Mouse (Mus musculus) MEL (cell line): ENCODE measurements around the gene Fank1. TPM values are rescaled to one million over a fixed set of nuclear protein-coding genes. Genes with fewer than 3 reads are reported as not detected.

Experiments used
- DNase-seq: peaks from one replicate; pipeline ENCODE4 v3.0.0; 2011; ENCODE audit warnings: low read depth, low spot score
- H3K27ac ChIP-seq: 2 replicates; pipeline ENCODE4 v1.5.1; 2012; ENCODE audit warnings: low read depth, mild to moderate bottlenecking, control low read depth, low read length, moderate library complexity; ENCODE audit not compliant: control insufficient read depth
- H3K27me3 ChIP-seq, 2 experiments: fragments of 150-350 bp in 1 of 2; sonication (generic) in 1 of 2; 2 replicates each; pipeline ENCODE4 v1.6.1; 2012; ENCODE audit warnings: low read length in 2 of 2, mild to moderate bottlenecking in 2 of 2, improper control_type of control experiment in 1 of 2, moderate library complexity in 1 of 2; ENCODE audit not compliant: insufficient read depth in 2 of 2, control insufficient read depth in 1 of 2
- H3K36me3 ChIP-seq, 2 experiments: 2 replicates each; pipeline ENCODE4 v1.6.1; 2012 to 2014; ENCODE audit warnings: low read length in 2 of 2, improper control_type of control experiment in 1 of 2, inconsistent platforms in 1 of 2, mild to moderate bottlenecking in 1 of 2; ENCODE audit not compliant: insufficient read depth in 2 of 2, control insufficient read depth in 1 of 2
- H3K4me1 ChIP-seq, 2 experiments: fragments of 150-350 bp in 1 of 2; sonication (generic) in 1 of 2; 2 replicates each; pipeline ENCODE4 v1.6.1; 2012; ENCODE audit warnings: low read length in 2 of 2, improper control_type of control experiment in 1 of 2, mild to moderate bottlenecking in 1 of 2; ENCODE audit not compliant: insufficient read depth in 2 of 2, control insufficient read depth in 1 of 2
- H3K4me3 ChIP-seq, 2 experiments: fragments of 150-350 bp in 1 of 2; sonication (generic) in 1 of 2; 2 replicates each; pipeline ENCODE4 v1.5.1; 2012; ENCODE audit warnings: low read depth in 2 of 2, low read length in 2 of 2, mild to moderate bottlenecking in 2 of 2, moderate library complexity in 2 of 2, control low read depth in 1 of 2, improper control_type of control experiment in 1 of 2; ENCODE audit not compliant: control insufficient read depth in 1 of 2, insufficient read depth in 1 of 2
- H3K79me2 ChIP-seq: 2 replicates; pipeline ENCODE4 v1.6.1; 2012; ENCODE audit warnings: mild to moderate bottlenecking, low read length, moderate library complexity; ENCODE audit not compliant: control insufficient read depth, poor library complexity, insufficient read depth
- H3K9ac ChIP-seq: 2 replicates; pipeline ENCODE4 v1.6.1; 2012; ENCODE audit warnings: low read depth, mild to moderate bottlenecking, control low read depth, low read length, moderate library complexity; ENCODE audit not compliant: control insufficient read depth, poor library complexity, severe bottlenecking
- H3K9me3 ChIP-seq: fragments of 150-350 bp; sonication (generic); replicated peaks from 2 replicates; pipeline ENCODE4 v1.6.1; 2012; ENCODE audit warnings: mild to moderate bottlenecking, low read length, improper control_type of control experiment, moderate library complexity; ENCODE audit not compliant: insufficient read depth
- BHLHE40 ChIP-seq: IDR thresholded peaks from 2 replicates; pipeline ENCODE4 v1.6.1; 2012; ENCODE audit warnings: low read depth, mild to moderate bottlenecking, inconsistent platforms, low read length, improper control_type of control experiment, borderline replicate concordance
- CHD2 ChIP-seq: IDR thresholded peaks from 2 replicates; pipeline ENCODE4 v1.6.1; 2011; ENCODE audit warnings: low read length, improper control_type of control experiment
- CTCF ChIP-seq, 3 experiments: IDR thresholded peaks in 2 of 3; conservative IDR thresholded peaks in 1 of 3; 2 replicates each; pipeline ENCODE4 v1.5.1; 2011 to 2012; ENCODE audit warnings: low read length in 3 of 3, low read depth in 2 of 3, mild to moderate bottlenecking in 2 of 3, improper control_type of control experiment in 1 of 3, inconsistent platforms in 1 of 3, mixed read lengths in 1 of 3, moderate library complexity in 1 of 3; ENCODE audit not compliant: control insufficient read depth in 1 of 3, insufficient read depth in 1 of 3, poor library complexity in 1 of 3, severe bottlenecking in 1 of 3
- E2F4 ChIP-seq: IDR thresholded peaks from 2 replicates; pipeline ENCODE4 v1.6.1; 2011; ENCODE audit warnings: low read depth, low read length, improper control_type of control experiment, borderline replicate concordance
- ELF1 ChIP-seq: IDR thresholded peaks from 2 replicates; pipeline ENCODE4 v1.6.1; 2014; ENCODE audit warnings: low read depth, mild to moderate bottlenecking, inconsistent platforms, low read length, improper control_type of control experiment, moderate library complexity
- EP300 ChIP-seq, 2 experiments: IDR thresholded peaks; 2 replicates each; pipeline ENCODE4 v1.6.1; 2011; ENCODE audit warnings: improper control_type of control experiment in 2 of 2, low read length in 2 of 2, low read depth in 1 of 2, mild to moderate bottlenecking in 1 of 2
- GABPA ChIP-seq: IDR thresholded peaks from 2 replicates; pipeline ENCODE4 v1.6.1; 2012; ENCODE audit warnings: low read depth, mild to moderate bottlenecking, inconsistent platforms, low read length, improper control_type of control experiment, moderate library complexity
- GATA1 ChIP-seq: IDR thresholded peaks from 2 replicates; pipeline ENCODE4 v1.6.1; 2011; ENCODE audit warnings: low read depth, low read length, improper control_type of control experiment
- KAT2A ChIP-seq: conservative IDR thresholded peaks from 2 replicates; pipeline ENCODE4 v1.6.1; 2012; ENCODE audit warnings: low read depth, low read length, improper control_type of control experiment, inconsistent platforms
- MEF2A ChIP-seq: IDR thresholded peaks from 2 replicates; pipeline ENCODE4 v1.6.1; 2014; ENCODE audit warnings: low read depth, mild to moderate bottlenecking, inconsistent platforms, low read length, improper control_type of control experiment; ENCODE audit not compliant: poor library complexity, insufficient replicate concordance, severe bottlenecking; ENCODE audit errors: extremely low read depth
- MXI1 ChIP-seq: IDR thresholded peaks from 2 replicates; pipeline ENCODE4 v1.6.1; 2011; ENCODE audit warnings: mild to moderate bottlenecking, low read depth, low read length, improper control_type of control experiment
- MYB ChIP-seq: IDR thresholded peaks from 2 replicates; pipeline ENCODE4 v1.6.1; 2011; ENCODE audit warnings: mild to moderate bottlenecking, low read depth, low read length, improper control_type of control experiment
- MYC ChIP-seq: IDR thresholded peaks from 2 replicates; pipeline ENCODE4 v1.6.1; 2011; ENCODE audit warnings: low read depth, mild to moderate bottlenecking, low read length, improper control_type of control experiment, moderate library complexity
- NELFE ChIP-seq: IDR thresholded peaks from 2 replicates; pipeline ENCODE4 v1.6.1; 2011; ENCODE audit warnings: low read depth, low read length, improper control_type of control experiment
- NRF1 ChIP-seq: IDR thresholded peaks from 2 replicates; pipeline ENCODE4 v1.6.1; 2014; ENCODE audit warnings: low read depth, mild to moderate bottlenecking, inconsistent platforms, low read length, improper control_type of control experiment, moderate library complexity; ENCODE audit not compliant: poor library complexity, insufficient read depth, severe bottlenecking
- POLR2AphosphoS2 ChIP-seq: IDR thresholded peaks from 2 replicates; pipeline ENCODE4 v1.6.1; 2011; ENCODE audit warnings: low read length, improper control_type of control experiment
- RAD21 ChIP-seq: IDR thresholded peaks from 2 replicates; pipeline ENCODE4 v1.6.1; 2011; ENCODE audit warnings: mild to moderate bottlenecking, low read depth, low read length, improper control_type of control experiment
- SIN3A ChIP-seq: IDR thresholded peaks from 2 replicates; pipeline ENCODE4 v1.6.1; 2012; ENCODE audit warnings: low read length, improper control_type of control experiment, inconsistent platforms
- SMC3 ChIP-seq: IDR thresholded peaks from 2 replicates; pipeline ENCODE4 v1.6.1; 2011; ENCODE audit warnings: low read depth, low read length, improper control_type of control experiment
- TBP ChIP-seq: IDR thresholded peaks from 2 replicates; pipeline ENCODE4 v1.8.0; 2011; ENCODE audit warnings: low read depth, low read length, improper control_type of control experiment
- UBTF ChIP-seq: IDR thresholded peaks from 2 replicates; pipeline ENCODE4 v1.6.1; 2012; ENCODE audit warnings: low read depth, mild to moderate bottlenecking, inconsistent platforms, low read length, improper control_type of control experiment, moderate library complexity, borderline replicate concordance; ENCODE audit not compliant: insufficient read depth
- USF1 ChIP-seq: IDR thresholded peaks from 2 replicates; pipeline ENCODE4 v1.6.1; 2014; ENCODE audit warnings: low read depth, mild to moderate bottlenecking, inconsistent platforms, low read length, improper control_type of control experiment, moderate library complexity
- USF2 ChIP-seq, 2 experiments: IDR thresholded peaks; 2 replicates each; pipeline ENCODE4 v1.6.1; 2011 to 2012; ENCODE audit warnings: improper control_type of control experiment in 2 of 2, low read length in 2 of 2, borderline replicate concordance in 1 of 2, inconsistent platforms in 1 of 2, low read depth in 1 of 2, mild to moderate bottlenecking in 1 of 2; ENCODE audit not compliant: insufficient read depth in 1 of 2
- ZC3H11A ChIP-seq: IDR thresholded peaks from 2 replicates; pipeline ENCODE4 v1.6.1; 2012; ENCODE audit warnings: low read depth, mild to moderate bottlenecking, inconsistent platforms, low read length, improper control_type of control experiment
- ZKSCAN1 ChIP-seq: IDR thresholded peaks from 2 replicates; pipeline ENCODE4 v1.6.1; 2012; ENCODE audit warnings: low read depth, mild to moderate bottlenecking, inconsistent platforms, low read length, improper control_type of control experiment, moderate library complexity
- ZMIZ1 ChIP-seq: IDR thresholded peaks from 2 replicates; pipeline ENCODE4 v1.6.1; 2012; ENCODE audit warnings: low read depth, mild to moderate bottlenecking, inconsistent platforms, low read length, improper control_type of control experiment, moderate library complexity
- polyA plus RNA-seq, 2 experiments: library from polyadenylated mRNA; stranded (reverse) in 1 of 2; unstranded in 1 of 2; fragments of >175 nt in 1 of 2; fragments of >200 nt in 1 of 2; gene quantifications; 2 replicates each; pipeline versions ENCODE4 v1.2.1 to v1.2.4; 2012; ENCODE audit warnings: low replicate concordance in 2 of 2, low read depth in 1 of 2; ENCODE audit not compliant: insufficient read length in 2 of 2, insufficient read depth in 1 of 2, missing spikeins in 1 of 2
- total RNA-seq: library from RNA; depleted of rRNA; stranded (reverse); fragments of 300-350 nt; gene quantifications from 2 replicates; pipeline ENCODE4 v1.2.3, GENCODE M21; 2012

Fank1 gene
- total and polyA plus RNA-seq, 3 experiments: 0.17 to 1.8 TPM; not detected in 1

DNA sequence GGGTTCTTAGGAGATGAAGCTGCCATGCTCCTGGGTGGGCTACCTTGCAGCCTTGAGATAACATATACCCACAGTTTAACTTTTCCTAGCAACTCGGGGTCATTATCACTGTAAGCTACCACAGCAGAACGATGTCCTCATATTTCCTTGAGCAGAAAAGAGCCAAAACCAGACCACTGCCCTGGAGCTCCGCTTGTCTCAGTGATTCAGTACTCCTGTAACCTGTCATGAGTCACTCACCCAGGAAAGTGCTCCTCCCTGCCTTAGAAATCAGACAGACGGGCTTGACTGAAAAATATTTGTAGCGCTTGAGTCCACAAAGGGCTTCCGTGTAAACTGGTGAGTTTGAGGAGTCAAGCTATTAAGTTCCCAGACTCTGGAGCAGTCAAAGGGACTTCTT, 14.0 kb upstream of the Fank1 start:
- Histone ChIP-seq H3K27ac (no peak overlapping the region), H3K4me3 (no peak overlapping the region), H3K36me3 (no peaks in the 10 kb centered on the region), H3K4me1 (no peaks in the 10 kb centered on the region), H3K27me3 (no peaks in the 10 kb centered on the region), H3K79me2 (no peaks in the 10 kb centered on the region), H3K9ac (no peak overlapping the region), H3K9me3 (no peaks in the 10 kb centered on the region)
- no peak for DNase-seq
- TF ChIP-seq SMC3 (no peak), E2F4 (no peak), KAT2A (no peak), MXI1 (no peak), ZC3H11A (no peak), POLR2AphosphoS2 (no peak), ZMIZ1 (no peak), ELF1 (no peak), GATA1 (no peak), USF2 (IDR thresholded peaks at IDR 0.05; ENCODE audit: borderline replicate concordance in 1 of 2, insufficient read depth in 1 of 2, low read depth in 1 of 2, low read length in 2 of 2) (no peak)

DNA sequence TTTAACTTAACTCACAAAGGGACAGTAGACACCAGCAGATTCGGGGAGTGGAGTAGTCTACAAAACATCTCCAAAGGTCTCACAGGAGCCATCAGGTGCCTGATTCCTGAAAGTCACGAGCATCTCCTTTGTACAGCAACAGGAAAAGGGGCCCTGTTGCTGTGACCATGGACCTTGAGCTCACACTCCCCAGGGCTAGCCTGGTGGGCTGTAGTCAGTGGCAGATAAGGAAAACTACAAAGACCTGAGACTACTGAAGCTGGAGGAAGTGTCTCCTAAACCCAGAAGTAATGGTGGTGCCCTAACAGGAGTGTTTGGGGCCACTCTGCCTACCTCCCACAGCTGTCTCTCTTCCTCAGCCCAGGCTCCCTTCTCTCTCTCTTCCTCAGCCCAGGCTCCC, 12.2 kb upstream of the Fank1 start:
- Histone ChIP-seq H3K4me1 (no peaks in the 10 kb centered on the region), H3K27ac (no peak overlapping the region), H3K4me3 (no peak overlapping the region), H3K27me3 (no peaks in the 10 kb centered on the region), H3K36me3 (no peaks in the 10 kb centered on the region), H3K79me2 (no peaks in the 10 kb centered on the region), H3K9me3 (no peaks in the 10 kb centered on the region), H3K9ac (no peak overlapping the region)
- no peak for DNase-seq
- TF ChIP-seq MYB: no peak
- TF ChIP-seq USF1: no peak
- TF ChIP-seq MYC: no peak
- no peak for TF ChIP-seq UBTF

DNA sequence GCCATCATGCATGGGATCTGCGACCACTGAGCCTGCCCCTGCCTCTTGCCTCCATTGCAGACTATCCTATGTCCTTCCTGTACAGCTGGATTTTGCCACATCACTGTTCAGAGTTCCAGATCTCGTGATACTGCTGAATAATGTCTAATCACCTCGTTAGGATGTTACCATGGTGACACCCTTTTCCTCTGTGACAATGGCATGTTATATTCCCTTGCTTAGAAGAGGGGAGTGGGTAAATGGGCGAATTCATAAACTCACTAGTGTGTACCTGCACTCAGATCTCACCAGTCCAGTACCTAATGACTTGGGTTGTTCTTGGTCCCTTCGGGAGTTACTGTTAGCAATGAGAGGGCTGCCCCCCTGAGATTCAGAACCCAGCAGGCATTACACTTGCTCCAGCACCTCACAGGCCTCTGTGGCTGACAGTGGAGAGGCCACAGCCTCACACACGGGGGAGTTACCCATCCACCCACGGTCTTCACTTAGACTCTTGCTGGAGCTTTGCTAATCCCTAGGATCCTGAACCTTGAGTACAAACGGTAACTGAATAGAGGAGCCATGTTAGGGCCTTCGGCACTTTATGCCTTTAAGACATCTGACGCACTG, 11.3 kb upstream of the Fank1 start:
- no peaks in the 10 kb centered on the region for H3K4me1 ChIP-seq
- H3K36me3 ChIP-seq: no peaks in the 10 kb centered on the region
- no peaks in the 10 kb centered on the region for H3K79me2 ChIP-seq
- no peak overlapping the region for H3K4me3 ChIP-seq
- no peak overlapping the region for H3K27ac ChIP-seq
- no peaks in the 10 kb centered on the region for H3K9me3 ChIP-seq
- H3K9ac ChIP-seq: no peak overlapping the region
- H3K27me3 ChIP-seq: no peaks in the 10 kb centered on the region
- no peak for DNase-seq
- TF ChIP-seq MEF2A: no peak
- TF ChIP-seq NELFE: no peak
- no peak for TF ChIP-seq CTCF (IDR thresholded peaks at IDR 0.05 in 2 of 3, conservative IDR thresholded peaks at IDR 0.05 in 1 of 3; ENCODE audit: control insufficient read depth in 1 of 3, insufficient read depth in 1 of 3, low read depth in 2 of 3, low read length in 3 of 3, poor library complexity in 1 of 3, severe bottlenecking in 1 of 3)
- no peak for TF ChIP-seq TBP
- TF ChIP-seq RAD21: no peak
- TF ChIP-seq EP300 (IDR thresholded peaks at IDR 0.05; ENCODE audit: low read depth in 1 of 2, low read length in 2 of 2): no peak
- TF ChIP-seq ZMIZ1: no peak
- TF ChIP-seq USF2 (IDR thresholded peaks at IDR 0.05; ENCODE audit: borderline replicate concordance in 1 of 2, insufficient read depth in 1 of 2, low read depth in 1 of 2, low read length in 2 of 2): no peak
- TF ChIP-seq CHD2: no peak
- TF ChIP-seq GATA1: no peak
- TF ChIP-seq SIN3A: no peak
- no peak for TF ChIP-seq BHLHE40
- no peak for TF ChIP-seq USF1
- no peak for TF ChIP-seq NRF1
- TF ChIP-seq GABPA: no peak
- no peak for TF ChIP-seq ZKSCAN1
